Mouse (Mus musculus): ENCODE data around the gene Triap1. TPM values are rescaled to one million over a fixed set of nuclear protein-coding genes. Genes with fewer than 3 reads are reported as not detected.
A peak's percentile ranks its signal among the peaks of the same experiment; 100 is the strongest.
"Not testable (repeated sequence)": the region's sequence is repeated elsewhere in the genome, so short reads cannot be mapped to it uniquely, and the experiment has no call there.

Gene Triap1
- polyA plus RNA-seq, 1 experiment from 2014 or later: 47.6 TPM

- Histone ChIP-seq H3K36me3 (ENCODE audit: control insufficient read depth, insufficient read depth, low read length) (no peaks in the 10 kb centered on the region), H3K27me3 (ENCODE audit: control insufficient read depth, insufficient read depth, low read length) (peaks cover 6% of the 10 kb centered on the region; the same call in 1 of the 2 replicates), H3K9ac (ENCODE audit: low read length) (peak overlapping the region; percentile 73), H3K9me3 (ENCODE audit: control insufficient read depth, low read length) (no peaks in the 10 kb centered on the region), H3K27ac (replicated peaks in 1 of 2; ENCODE audit: control insufficient read depth in 1 of 2, insufficient read depth in 1 of 2, low read depth in 2 of 2, low read length in 2 of 2) (no peak overlapping the region), H3K4me3 (ENCODE audit: control insufficient read depth in 1 of 2, insufficient read depth in 1 of 2, low read depth in 1 of 2, low read length in 2 of 2) (peak overlapping the region; percentile 30 to 36), H3K4me1 (ENCODE audit: control insufficient read depth in 2 of 2, insufficient read depth in 2 of 2, low read length in 2 of 2) (no peaks in the 10 kb centered on the region), H3K4me2 (ENCODE audit: low read length) (peak overlapping the region; percentile 75)
- ATAC-seq (ENCODE audit: insufficient number of reproducible peaks, insufficient read depth, low FRiP score, low read depth): no peak
- WGBS: 24% methylated on average over 11 of the region's 11 CpGs
These were observed 33.3 kb downstream of the Triap1 start for GRCm38 (mm10) chr5:115374204-115374820.

- Histone ChIP-seq H3K9me3 (ENCODE audit: control insufficient read depth, low read length) (no peaks in the 10 kb centered on the region), H3K9ac (ENCODE audit: low read length) (no peak overlapping the region), H3K36me3 (ENCODE audit: control insufficient read depth, insufficient read depth, low read length) (no peaks in the 10 kb centered on the region), H3K4me3 (ENCODE audit: control insufficient read depth in 1 of 2, insufficient read depth in 1 of 2, low read depth in 1 of 2, low read length in 2 of 2) (no peak overlapping the region), H3K27ac (replicated peaks in 1 of 2; ENCODE audit: control insufficient read depth in 1 of 2, insufficient read depth in 1 of 2, low read depth in 2 of 2, low read length in 2 of 2) (no peak overlapping the region), H3K4me2 (ENCODE audit: low read length) (no peak overlapping the region), H3K4me1 (ENCODE audit: control insufficient read depth in 2 of 2, insufficient read depth in 2 of 2, low read length in 2 of 2) (no peaks in the 10 kb centered on the region), H3K27me3 (ENCODE audit: control insufficient read depth, insufficient read depth, low read length) (peaks cover 6% of the 10 kb centered on the region; the same call in 1 of the 2 replicates)
- 75% methylated on average over 2 of the region's 2 CpGs for WGBS
- ATAC-seq (ENCODE audit: insufficient number of reproducible peaks, insufficient read depth, low FRiP score, low read depth): no peak
These were observed 34.4 kb downstream of the Triap1 start for GRCm38 (mm10) chr5:115375436-115375835.

- WGBS: 58% methylated on average over 2 of the region's 2 CpGs
These were observed 37.9 kb downstream of the Triap1 start for GRCm38 (mm10) chr5:115378882-115379281.

GRCm38 (mm10) chr5:115391935-115392334, 50.9 kb downstream of the Triap1 start:
- Histone ChIP-seq H3K4me3 (ENCODE audit: control insufficient read depth in 1 of 2, insufficient read depth in 1 of 2, low read depth in 1 of 2, low read length in 2 of 2) (no peak overlapping the region), H3K27me3 (ENCODE audit: control insufficient read depth, insufficient read depth, low read length) (peaks cover 5% of the 10 kb centered on the region; the same call in 1 of the 2 replicates), H3K9ac (ENCODE audit: low read length) (no peak overlapping the region), H3K27ac (replicated peaks in 1 of 2; ENCODE audit: control insufficient read depth in 1 of 2, insufficient read depth in 1 of 2, low read depth in 2 of 2, low read length in 2 of 2) (no peak overlapping the region), H3K4me1 (ENCODE audit: control insufficient read depth in 2 of 2, insufficient read depth in 2 of 2, low read length in 2 of 2) (peaks cover 7 to 9% of the 10 kb centered on the region in 2 experiments), H3K4me2 (ENCODE audit: low read length) (no peak overlapping the region), H3K9me3 (ENCODE audit: control insufficient read depth, low read length) (no peaks in the 10 kb centered on the region), H3K36me3 (ENCODE audit: control insufficient read depth, insufficient read depth, low read length) (no peaks in the 10 kb centered on the region)
- ATAC-seq (ENCODE audit: insufficient number of reproducible peaks, insufficient read depth, low FRiP score, low read depth): no peak
- 37% methylated on average over 9 of the region's 9 CpGs for WGBS

More at GRCm38 (mm10) chr5:115378882-115379281, 37.9 kb downstream of the Triap1 start:
- H3K9me3 ChIP-seq (ENCODE audit: control insufficient read depth, low read length); H3K4me3 ChIP-seq (ENCODE audit: control insufficient read depth in 1 of 2, insufficient read depth in 1 of 2, low read depth in 1 of 2, low read length in 2 of 2); H3K27ac ChIP-seq (replicated peaks in 1 of 2; ENCODE audit: control insufficient read depth in 1 of 2, insufficient read depth in 1 of 2, low read depth in 2 of 2, low read length in 2 of 2); H3K9ac ChIP-seq (ENCODE audit: low read length); H3K36me3 ChIP-seq (ENCODE audit: control insufficient read depth, insufficient read depth, low read length); H3K27me3 ChIP-seq (ENCODE audit: control insufficient read depth, insufficient read depth, low read length); ATAC-seq (ENCODE audit: insufficient number of reproducible peaks, insufficient read depth, low FRiP score, low read depth); H3K4me1 ChIP-seq (ENCODE audit: control insufficient read depth in 2 of 2, insufficient read depth in 2 of 2, low read length in 2 of 2); H3K4me2 ChIP-seq (ENCODE audit: low read length): not testable (repeated sequence)

- ATAC-seq (ENCODE audit: insufficient number of reproducible peaks, insufficient read depth, low FRiP score, low read depth): no peak
- Histone ChIP-seq H3K9ac (ENCODE audit: low read length) (no peak overlapping the region), H3K4me2 (ENCODE audit: low read length) (no peak overlapping the region), H3K4me1 (ENCODE audit: control insufficient read depth in 2 of 2, insufficient read depth in 2 of 2, low read length in 2 of 2) (peaks cover 7 to 9% of the 10 kb centered on the region in 2 experiments), H3K4me3 (ENCODE audit: control insufficient read depth in 1 of 2, insufficient read depth in 1 of 2, low read depth in 1 of 2, low read length in 2 of 2) (no peak overlapping the region), H3K27me3 (ENCODE audit: control insufficient read depth, insufficient read depth, low read length) (peaks cover 9% of the 10 kb centered on the region; the same call in 1 of the 2 replicates), H3K36me3 (ENCODE audit: control insufficient read depth, insufficient read depth, low read length) (no peaks in the 10 kb centered on the region), H3K27ac (replicated peaks in 1 of 2; ENCODE audit: control insufficient read depth in 1 of 2, insufficient read depth in 1 of 2, low read depth in 2 of 2, low read length in 2 of 2) (no peak overlapping the region), H3K9me3 (ENCODE audit: control insufficient read depth, low read length) (no peaks in the 10 kb centered on the region)
- 81% methylated on average over 1 of the region's 1 CpGs for WGBS
These were observed 51.9 kb downstream of the Triap1 start for GRCm38 (mm10) chr5:115392969-115393368.

Other genes with a start within 250 kb of the Triap1 start
- gene Gm10401, start 242.9 kb upstream of the Triap1 start, polyA plus RNA-seq (2014; fragmentation: Nextera tagmentation; extraction: Ambion mirVana): 20.6 and 31.5 TPM in 2 replicates
- 58.9 and 89.5 TPM in 2 replicates for gene Acads, start 221.9 kb upstream of the Triap1 start, polyA plus RNA-seq (2014; fragmentation: Nextera tagmentation; extraction: Ambion mirVana)
- gene Unc119b, start 206.2 kb upstream of the Triap1 start, polyA plus RNA-seq (2014; fragmentation: Nextera tagmentation; extraction: Ambion mirVana): 17.5 and 20.5 TPM in 2 replicates
- 53.6 and 57.8 TPM in 2 replicates for gene Mlec, start 183.0 kb upstream of the Triap1 start, polyA plus RNA-seq (2014; fragmentation: Nextera tagmentation; extraction: Ambion mirVana)
- gene Cabp1, start 146.8 kb upstream of the Triap1 start, polyA plus RNA-seq (2014; fragmentation: Nextera tagmentation; extraction: Ambion mirVana): 0.77 and 0.98 TPM in 2 replicates
- 62.8 and 66.7 TPM in 2 replicates for gene Pop5, start 105.4 kb upstream of the Triap1 start, polyA plus RNA-seq (2014; fragmentation: Nextera tagmentation; extraction: Ambion mirVana)
- gene Rnf10, start 68.3 kb upstream of the Triap1 start, polyA plus RNA-seq (2014; fragmentation: Nextera tagmentation; extraction: Ambion mirVana): 77.1 and 83.9 TPM in 2 replicates
- 75.1 and 82.1 TPM in 2 replicates for gene Coq5, start 61.6 kb upstream of the Triap1 start, polyA plus RNA-seq (2014; fragmentation: Nextera tagmentation; extraction: Ambion mirVana)
- 1,218 and 1,301 TPM in 2 replicates for gene Dynll1, start 40.2 kb upstream of the Triap1 start, polyA plus RNA-seq (2014; fragmentation: Nextera tagmentation; extraction: Ambion mirVana)
- 95.0 and 104 TPM in 2 replicates for gene Srsf9, start 14.0 kb upstream of the Triap1 start, polyA plus RNA-seq (2014; fragmentation: Nextera tagmentation; extraction: Ambion mirVana)
- gene Gatc, start within 50 bp of the Triap1 start, polyA plus RNA-seq (2014; fragmentation: Nextera tagmentation; extraction: Ambion mirVana): 28.3 and 29.1 TPM in 2 replicates
- gene Cox6a1, start 7.8 kb downstream of the Triap1 start, polyA plus RNA-seq (2014; fragmentation: Nextera tagmentation; extraction: Ambion mirVana): 1,685 and 1,706 TPM in 2 replicates
- gene Msi1, start 88.4 kb downstream of the Triap1 start, polyA plus RNA-seq (2014; fragmentation: Nextera tagmentation; extraction: Ambion mirVana): 2.7 and 3.3 TPM in 2 replicates
- not detected in 2 replicates for gene Pla2g1b, start 125.0 kb downstream of the Triap1 start, polyA plus RNA-seq (2014; fragmentation: Nextera tagmentation; extraction: Ambion mirVana)
- gene Sirt4, start 143.5 kb downstream of the Triap1 start, polyA plus RNA-seq (2014; fragmentation: Nextera tagmentation; extraction: Ambion mirVana): 19.2 and 22.5 TPM in 2 replicates
- 14.4 and 19.1 TPM in 2 replicates for gene Pxn, start 165.5 kb downstream of the Triap1 start, polyA plus RNA-seq (2014; fragmentation: Nextera tagmentation; extraction: Ambion mirVana)
- 1,183 and 1,268 TPM in 2 replicates for gene Rplp0, start 218.2 kb downstream of the Triap1 start, polyA plus RNA-seq (2014; fragmentation: Nextera tagmentation; extraction: Ambion mirVana)
- gene Gcn1l1, start 224.0 kb downstream of the Triap1 start, polyA plus RNA-seq (2014; fragmentation: Nextera tagmentation; extraction: Ambion mirVana): 25.2 and 26.3 TPM in 2 replicates